Mouse (Mus musculus) G1E (cell line): ENCODE measurements at regions not wholly inside any gene's neighbourhood (a gene's known extent, or its start where the extent isn't known, plus 50 kb on each side); places are given as distances from the start of the nearest gene placed in this dataset.

Source experiments
- CTCF ChIP-seq: IDR thresholded peaks from 2 replicates; pipeline ENCODE4 v1.5.1; 2012; ENCODE audit warnings: low read depth, low read length, inconsistent platforms, mixed read lengths
- GATA1 ChIP-seq: IDR thresholded peaks from 2 replicates; pipeline ENCODE4 v1.6.1; 2012; ENCODE audit warnings: borderline replicate concordance, low read length, inconsistent platforms, mixed read lengths
- POLR2AphosphoS5 ChIP-seq: IDR thresholded peaks from 2 replicates; pipeline ENCODE4 v1.6.1; 2012; ENCODE audit warnings: low read depth, low read length, inconsistent platforms; ENCODE audit not compliant: insufficient replicate concordance
- TAL1 ChIP-seq: conservative IDR thresholded peaks from 2 replicates; pipeline ENCODE4 v1.6.1; 2012; ENCODE audit warnings: low read depth, low read length, inconsistent platforms, mixed read lengths

GRCm38 (mm10) chr6:99932405-99932804, 206.2 kb upstream of the Prok2 start:
- TF ChIP-seq CTCF = no peak
- no peak for TF ChIP-seq TAL1
- TF ChIP-seq GATA1 = no peak
- no peak for TF ChIP-seq POLR2AphosphoS5
